Mouse (Mus musculus): Measurements from ENCODE around the gene Oas1h. TPM values are rescaled to one million over a fixed set of nuclear protein-coding genes. Genes with fewer than 3 reads are reported as not detected.
"Not testable (repeated sequence)": the region's sequence is repeated elsewhere in the genome, so short reads cannot be mapped to it uniquely, and the experiment has no call there.

Gene Oas1h
- polyA plus RNA-seq, 1 experiment: not detected

GRCm38 (mm10) chr5:120887831-120888230 is 26.6 kb downstream of the Oas1h start:
- H3K27me3 ChIP-seq (ENCODE audit: control insufficient read depth, insufficient read depth, low read length): no peaks in the 10 kb centered on the region
- no peak for TF ChIP-seq POLR2A (IDR thresholded peaks at IDR 0.05; ENCODE audit: low read depth, low read length)
- TF ChIP-seq CTCF (IDR thresholded peaks at IDR 0.05; ENCODE audit: extremely low read depth, insufficient read depth, insufficient read length, insufficient replicate concordance): no peak
- 55% methylated on average over 6 of the region's 6 CpGs for WGBS
- H3K4me3 ChIP-seq (ENCODE audit: extremely low read depth, insufficient read depth, insufficient read length): no peak overlapping the region
- no peak overlapping the region for H3K27ac ChIP-seq (ENCODE audit: insufficient read depth, low read length)
- H3K4me1 ChIP-seq (ENCODE audit: control insufficient read depth, insufficient read depth, insufficient read length): no peaks in the 10 kb centered on the region
- no peak for DNase-seq (ENCODE audit: low read depth in 1 of 2, low spot score in 2 of 2)
- H3K36me3 ChIP-seq (ENCODE audit: control insufficient read depth, insufficient read depth, low read length): no peaks in the 10 kb centered on the region

DNA sequence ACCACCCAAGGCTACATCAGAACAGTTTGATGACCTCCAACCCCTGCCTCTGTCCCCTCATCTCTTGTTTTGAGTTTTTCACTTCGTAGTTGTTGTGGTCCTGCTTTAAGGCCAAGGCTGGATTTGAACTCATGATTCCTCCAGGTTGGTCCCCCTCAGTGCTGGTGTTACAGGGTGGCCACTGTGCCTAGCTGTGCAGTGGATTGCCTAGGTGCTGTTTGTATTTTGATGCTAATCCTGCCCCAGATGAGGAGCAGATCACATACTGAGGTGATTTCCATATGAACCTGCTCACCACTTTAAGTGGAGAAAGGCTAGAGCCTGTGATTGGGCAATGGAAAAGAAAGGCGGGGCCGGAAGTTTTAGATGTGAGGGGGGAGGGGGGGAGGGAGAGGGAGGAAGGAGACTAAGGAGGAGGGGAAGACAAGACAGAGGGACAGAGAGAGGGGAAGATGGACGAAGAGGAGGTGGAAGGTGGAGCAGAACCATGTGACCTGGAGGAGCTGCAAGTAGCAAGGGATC is 27.1 kb downstream of the Oas1h start:
- 62% methylated on average over 4 of the region's 4 CpGs for WGBS
- H3K4me3 ChIP-seq (ENCODE audit: extremely low read depth, insufficient read depth, insufficient read length); H3K36me3 ChIP-seq (ENCODE audit: control insufficient read depth, insufficient read depth, low read length): not testable (repeated sequence)

GRCm38 (mm10) chr5:120890026-120890425 is 28.8 kb downstream of the Oas1h start:
- 87% methylated on average over 2 of the region's 2 CpGs for WGBS
- H3K36me3 ChIP-seq (ENCODE audit: control insufficient read depth, insufficient read depth, low read length): no peaks in the 10 kb centered on the region
- no peak for DNase-seq (ENCODE audit: low read depth in 1 of 2, low spot score in 2 of 2)
- no peak overlapping the region for H3K27ac ChIP-seq (ENCODE audit: insufficient read depth, low read length)
- H3K4me1 ChIP-seq (ENCODE audit: control insufficient read depth, insufficient read depth, insufficient read length): no peaks in the 10 kb centered on the region
- TF ChIP-seq POLR2A (IDR thresholded peaks at IDR 0.05; ENCODE audit: low read depth, low read length) (no peak), CTCF (IDR thresholded peaks at IDR 0.05; ENCODE audit: extremely low read depth, insufficient read depth, insufficient read length, insufficient replicate concordance) (no peak)
- H3K4me3 ChIP-seq (ENCODE audit: extremely low read depth, insufficient read depth, insufficient read length): no peak overlapping the region
- no peaks in the 10 kb centered on the region for H3K27me3 ChIP-seq (ENCODE audit: control insufficient read depth, insufficient read depth, low read length)

More for the DNA sequence above, 27.1 kb downstream of the Oas1h start:
- H3K27ac ChIP-seq (ENCODE audit: insufficient read depth, low read length); H3K4me1 ChIP-seq (ENCODE audit: control insufficient read depth, insufficient read depth, insufficient read length); H3K27me3 ChIP-seq (ENCODE audit: control insufficient read depth, insufficient read depth, low read length); DNase-seq (ENCODE audit: low read depth in 1 of 2, low spot score in 2 of 2): not testable (repeated sequence)

DNA sequence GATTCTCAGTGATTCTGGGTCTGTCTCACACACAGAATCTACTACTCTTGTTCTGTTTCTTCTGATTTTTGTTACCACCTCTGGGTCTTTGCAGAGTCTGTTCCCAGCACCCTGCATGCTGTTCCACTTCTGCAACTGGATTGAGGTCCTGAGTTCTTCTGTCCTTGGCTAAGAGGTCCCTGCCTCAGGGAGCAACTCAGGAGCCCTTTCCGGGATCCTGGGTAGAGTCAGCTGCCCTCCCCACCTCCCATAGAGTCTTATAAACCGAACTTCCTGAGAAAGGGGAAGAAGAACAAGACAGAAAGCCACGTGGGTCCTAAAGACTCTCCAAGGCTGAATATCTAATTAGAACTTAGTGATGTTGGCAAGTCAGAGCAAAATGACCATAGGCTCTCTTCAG is 29.8 kb downstream of the Oas1h start:
- no peak for TF ChIP-seq CTCF (IDR thresholded peaks at IDR 0.05; ENCODE audit: extremely low read depth, insufficient read depth, insufficient read length, insufficient replicate concordance)
- TF ChIP-seq POLR2A (IDR thresholded peaks at IDR 0.05; ENCODE audit: low read depth, low read length): no peak
- WGBS: 12% methylated on average over 3 of the region's 3 CpGs

DNA sequence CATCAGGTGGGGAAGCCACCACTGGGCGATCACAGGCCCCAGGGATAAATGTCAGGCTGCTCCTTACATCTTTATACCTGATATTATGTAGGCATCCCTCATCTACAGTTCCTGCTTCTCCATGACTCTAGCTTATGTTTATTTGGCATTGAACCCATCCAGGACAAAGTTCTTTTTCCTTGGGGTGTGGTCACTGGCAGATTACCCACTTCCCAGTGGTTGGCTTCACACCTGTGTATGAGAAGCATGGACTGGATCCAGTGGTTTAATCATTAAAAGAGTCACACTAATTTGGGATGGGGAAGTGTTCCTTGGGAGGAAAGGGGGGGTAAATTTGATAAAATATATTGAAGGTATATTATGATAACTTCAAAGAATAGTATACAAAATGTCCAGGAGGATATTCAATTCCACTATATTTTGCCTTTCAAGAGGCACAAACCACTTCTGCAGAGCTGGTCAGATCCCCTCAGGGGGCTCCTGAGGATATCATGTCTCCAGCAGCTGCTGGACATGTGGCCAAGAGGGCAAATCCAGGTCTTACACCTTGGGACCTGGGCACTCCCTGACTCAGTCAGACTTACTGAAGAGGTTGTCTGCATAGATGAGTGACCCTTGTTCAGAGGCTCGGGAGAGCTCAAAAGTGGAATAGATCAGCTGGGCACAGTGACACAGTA is 30.5 kb downstream of the Oas1h start:
- DNase-seq (ENCODE audit: low read depth in 1 of 2, low spot score in 2 of 2); H3K36me3 ChIP-seq (ENCODE audit: control insufficient read depth, insufficient read depth, low read length); H3K4me3 ChIP-seq (ENCODE audit: extremely low read depth, insufficient read depth, insufficient read length); H3K27ac ChIP-seq (ENCODE audit: insufficient read depth, low read length); H3K4me1 ChIP-seq (ENCODE audit: control insufficient read depth, insufficient read depth, insufficient read length); H3K27me3 ChIP-seq (ENCODE audit: control insufficient read depth, insufficient read depth, low read length): not testable (repeated sequence)
- WGBS: 87% methylated on average over 2 of the region's 2 CpGs

More for the DNA sequence above, 29.8 kb downstream of the Oas1h start:
- H3K4me3 ChIP-seq (ENCODE audit: extremely low read depth, insufficient read depth, insufficient read length): no peak overlapping the region
- no peaks in the 10 kb centered on the region for H3K4me1 ChIP-seq (ENCODE audit: control insufficient read depth, insufficient read depth, insufficient read length)
- H3K27ac ChIP-seq (ENCODE audit: insufficient read depth, low read length): no peak overlapping the region
- H3K27me3 ChIP-seq (ENCODE audit: control insufficient read depth, insufficient read depth, low read length): no peaks in the 10 kb centered on the region
- no peaks in the 10 kb centered on the region; the same call in 1 of the 2 replicates for H3K36me3 ChIP-seq (ENCODE audit: control insufficient read depth, insufficient read depth, low read length)
- DNase-seq (ENCODE audit: low read depth in 1 of 2, low spot score in 2 of 2): no peak

DNA sequence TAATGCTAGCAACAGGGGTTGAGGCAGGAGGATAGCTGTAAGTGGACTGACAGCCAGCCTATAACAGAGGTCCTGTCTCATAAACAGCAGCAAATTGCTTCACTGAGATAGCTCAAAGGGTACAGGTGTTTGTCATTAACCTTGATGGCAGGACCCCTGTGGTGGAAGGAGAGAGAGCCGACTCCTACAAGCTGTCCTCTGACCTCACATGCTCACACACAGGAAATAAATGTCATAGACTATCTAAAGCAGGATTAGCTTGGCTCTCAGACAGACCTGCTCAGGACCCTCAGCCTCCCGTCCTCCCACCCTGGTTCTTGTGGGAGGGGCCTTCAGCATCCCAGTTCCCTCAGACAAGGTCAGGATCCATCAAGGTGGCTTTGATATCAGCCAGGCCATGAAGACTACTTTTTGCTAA is 31.0 kb downstream of the Oas1h start:
- TF ChIP-seq CTCF (IDR thresholded peaks at IDR 0.05; ENCODE audit: extremely low read depth, insufficient read depth, insufficient read length, insufficient replicate concordance) (no peak), POLR2A (IDR thresholded peaks at IDR 0.05; ENCODE audit: low read depth, low read length) (no peak)

DNA sequence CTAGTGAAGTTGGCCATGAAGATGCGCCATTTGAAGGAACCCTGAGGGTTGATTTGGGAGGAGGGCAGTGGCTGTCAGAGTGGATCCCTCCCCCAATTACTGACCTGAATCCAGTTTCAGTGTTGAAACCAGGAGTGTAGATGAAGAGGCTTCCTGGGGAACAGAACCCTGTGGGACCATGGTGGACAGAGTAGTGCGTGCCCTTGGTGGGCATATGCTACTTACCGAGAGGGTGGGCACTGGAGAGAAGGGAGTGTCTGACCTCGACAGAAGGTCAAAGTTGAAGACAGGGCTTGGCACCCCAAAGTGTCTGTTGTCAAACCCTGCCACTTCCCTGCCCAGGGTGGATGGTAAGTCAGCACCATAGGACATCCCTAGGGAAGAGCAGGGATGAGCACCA is 32.6 kb downstream of the Oas1h start:
- WGBS: 89% methylated on average over 4 of the region's 4 CpGs
- H3K36me3 ChIP-seq (ENCODE audit: control insufficient read depth, insufficient read depth, low read length); H3K4me3 ChIP-seq (ENCODE audit: extremely low read depth, insufficient read depth, insufficient read length); H3K4me1 ChIP-seq (ENCODE audit: control insufficient read depth, insufficient read depth, insufficient read length); H3K27ac ChIP-seq (ENCODE audit: insufficient read depth, low read length); H3K27me3 ChIP-seq (ENCODE audit: control insufficient read depth, insufficient read depth, low read length); DNase-seq (ENCODE audit: low read depth in 1 of 2, low spot score in 2 of 2): not testable (repeated sequence)

More for the DNA sequence above, 31.0 kb downstream of the Oas1h start:
- no peak for DNase-seq (ENCODE audit: low read depth in 1 of 2, low spot score in 2 of 2)
- no peaks in the 10 kb centered on the region for H3K4me1 ChIP-seq (ENCODE audit: control insufficient read depth, insufficient read depth, insufficient read length)
- WGBS: 84% methylated on average over 2 of the region's 2 CpGs
- no peaks in the 10 kb centered on the region; the same call in 1 of the 2 replicates for H3K36me3 ChIP-seq (ENCODE audit: control insufficient read depth, insufficient read depth, low read length)
- H3K4me3 ChIP-seq (ENCODE audit: extremely low read depth, insufficient read depth, insufficient read length): no peak overlapping the region
- H3K27me3 ChIP-seq (ENCODE audit: control insufficient read depth, insufficient read depth, low read length): no peaks in the 10 kb centered on the region
- H3K27ac ChIP-seq (ENCODE audit: insufficient read depth, low read length): no peak overlapping the region

DNA sequence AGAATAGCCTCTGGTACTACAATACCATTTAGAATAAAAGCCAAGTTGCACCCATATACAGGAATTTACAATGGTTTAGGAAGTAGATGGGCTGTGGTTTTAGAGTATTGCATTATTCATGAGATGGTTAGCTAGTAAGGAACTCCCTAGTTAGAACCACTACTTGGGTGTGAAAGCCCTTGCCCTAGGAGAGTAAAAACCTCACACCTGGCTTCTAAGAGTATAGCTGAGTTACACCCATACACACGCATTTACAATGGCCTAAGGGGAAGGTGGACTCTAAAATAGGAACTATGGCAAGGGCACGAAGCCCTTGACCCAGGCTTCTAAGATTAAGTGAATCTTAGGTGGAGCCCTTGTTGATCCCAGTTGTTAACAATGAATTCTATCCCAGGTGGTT is 33.5 kb downstream of the Oas1h start:
- H3K27ac ChIP-seq (ENCODE audit: insufficient read depth, low read length); H3K27me3 ChIP-seq (ENCODE audit: control insufficient read depth, insufficient read depth, low read length); DNase-seq (ENCODE audit: low read depth in 1 of 2, low spot score in 2 of 2); H3K4me1 ChIP-seq (ENCODE audit: control insufficient read depth, insufficient read depth, insufficient read length); H3K36me3 ChIP-seq (ENCODE audit: control insufficient read depth, insufficient read depth, low read length); H3K4me3 ChIP-seq (ENCODE audit: extremely low read depth, insufficient read depth, insufficient read length): not testable (repeated sequence)
- 79% methylated on average over 2 of the region's 2 CpGs for WGBS

All from spleen, adult 2 months (tissue).